Mouse (Mus musculus) B cell, adult 67 days (primary cell): ENCODE data around the gene Anks3. TPM values are rescaled to one million over a fixed set of nuclear protein-coding genes. Genes with fewer than 3 reads are reported as not detected.

Experiments used
- total RNA-seq, 2 experiments: library from RNA; stranded (reverse); gene quantifications; 4 replicates each; pipeline ENCODE4 v1.2.4; 2023

Gene Anks3
- total RNA-seq = 10 to 100 TPM; 97.4 to 99.5 TPM

GRCm38 (mm10) chr16:4963797-4964709 is at the start of gene Anks3:
Gene Anks3, minus strand, starts transcription at chr16:4964205.

GRCm38 (mm10) chr16:5013054-5013838 is 49.2 kb upstream of the Anks3 start, which contains the start of gene Rogdi:
Gene Rogdi, minus strand, starts transcription at chr16:5013553.

GRCm38 (mm10) chr16:5007067-5007466 is 43.1 kb upstream of the Anks3 start, which contains the start of gene Smim22:
Gene Smim22, plus strand, starts transcription at chr16:5007288.

GRCm38 (mm10) chr16:4997553-4997952 is 33.5 kb upstream of the Anks3 start, which contains the start of gene Sept12:
Gene Sept12, minus strand, starts transcription at chr16:4997852.

GRCm38 (mm10) chr16:4938461-4938860 is 25.5 kb downstream of the Anks3 start, which contains the start of gene Nudt16l1:
Gene Nudt16l1, plus strand, starts transcription at chr16:4938761.

Other genes starting within 250 kb of the Anks3 start
- gene Nmral1, start 244.8 kb downstream of the Anks3 start, total RNA-seq = 10 to 100 TPM in 1 of 2 experiments, 1 to 10 TPM in 1; 9.2 to 14.8 TPM
- 10 to 100 TPM; 54.1 to 58.2 TPM for gene Hmox2, start 237.8 kb downstream of the Anks3 start, total RNA-seq
- gene Cdip1, start 173.9 kb downstream of the Anks3 start, total RNA-seq = 10 to 100 TPM; 57.1 to 65.3 TPM
- not detected for gene 4930562C15Rik, start 128.8 kb downstream of the Anks3 start, total RNA-seq
- gene Ubald1, start 83.9 kb downstream of the Anks3 start, total RNA-seq = 100 to 1,000 TPM; 161 to 185 TPM
- 100 to 1,000 TPM; 161 to 170 TPM for gene Mgrn1, start 78.0 kb downstream of the Anks3 start, total RNA-seq
- gene Nudt16l1, start 25.4 kb downstream of the Anks3 start, total RNA-seq = 10 to 100 TPM; 48.0 to 66.5 TPM
- gene Sept12, start 33.6 kb upstream of the Anks3 start, total RNA-seq = not detected
- gene Smim22, start 43.1 kb upstream of the Anks3 start, total RNA-seq = not detected
- gene Rogdi, start 49.3 kb upstream of the Anks3 start, total RNA-seq = 100 to 1,000 TPM; 112 to 123 TPM
- gene Glyr1, start 85.7 kb upstream of the Anks3 start, total RNA-seq = 100 to 1,000 TPM; 147 to 159 TPM
- 10 to 100 TPM; 77.1 to 82.6 TPM for gene Ubn1, start 85.9 kb upstream of the Anks3 start, total RNA-seq
- gene Ppl, start 168.2 kb upstream of the Anks3 start, total RNA-seq = 1 to 10 TPM; 7.5 to 7.9 TPM
- gene Sec14l5, start 182.9 kb upstream of the Anks3 start, total RNA-seq = under 1 TPM; 0.09 to 0.24 TPM
- 10 to 100 TPM; 30.2 to 40.0 TPM for gene Nagpa, start 239.8 kb upstream of the Anks3 start, total RNA-seq